Mouse (Mus musculus) E14TG2a.4 (cell line): ENCODE data around the gene Ldlrad3.

ENCODE experiments used
- CTCF ChIP-seq: conservative IDR thresholded peaks from 2 replicates; pipeline ENCODE4 v1.5.1; 2014; ENCODE audit warnings: low read length
- NANOG ChIP-seq: IDR thresholded peaks from 2 replicates; pipeline ENCODE4 v1.6.1; 2014; ENCODE audit warnings: borderline replicate concordance, low read length, mixed read lengths
- POU5F1 ChIP-seq: IDR thresholded peaks from 2 replicates; pipeline ENCODE4 v1.6.1; 2014; ENCODE audit warnings: low read length, borderline replicate concordance

DNA sequence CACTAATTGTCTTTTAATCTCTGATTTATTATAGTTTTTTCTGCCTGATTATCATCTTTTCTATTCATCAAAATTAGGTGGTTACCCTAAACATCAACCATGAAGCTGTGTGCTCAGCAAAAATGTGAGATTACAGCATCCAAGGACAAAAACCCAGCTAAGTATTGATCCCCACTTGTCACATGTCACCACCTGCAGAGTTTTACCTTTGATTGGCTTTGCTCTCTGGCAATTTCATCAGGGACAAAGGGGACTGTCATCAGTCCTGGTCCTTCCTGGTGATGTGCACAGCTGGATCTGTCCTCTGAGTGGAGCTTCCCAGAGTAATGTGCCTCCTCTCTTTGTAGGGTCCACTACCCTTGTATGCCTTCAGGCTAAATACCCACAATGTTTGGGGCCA, 17.3 kb upstream of the Ldlrad3 start:
- TF ChIP-seq CTCF: no peak
- no peak for TF ChIP-seq NANOG
- no peak for TF ChIP-seq POU5F1
